Mouse (Mus musculus) gastrocnemius, adult 18-20 months (tissue): ENCODE data around the gene Cacna1c. TPM values are rescaled to one million over a fixed set of nuclear protein-coding genes. Genes with fewer than 3 reads are reported as not detected.

Experiments used
- DNase-seq: peaks from one replicate; pipeline ENCODE4 v3.0.0; 2021; ENCODE audit warnings: low spot score
- long read RNA-seq, 2 experiments: library from polyadenylated mRNA; stranded (forward); transcript quantifications; one replicate each; pipeline ENCODE4 v2.0.0; 2021
- total RNA-seq, 2 experiments: library from RNA; stranded (reverse); gene quantifications; 2 replicates each; pipeline ENCODE4 v1.2.3; 2021

The Cacna1c gene
- 1 to 10 TPM in 1 of 2 experiments, under 1 TPM in 1; 0.98 to 1.7 TPM for total RNA-seq
- long read RNA-seq, experiment 1: 0 reads
- long read RNA-seq, experiment 2: 0 reads

- no peak for DNase-seq
Observed at GRCm38 (mm10) chr6:119196382-119197305, at the start of gene Cacna1c. Cacna1c (minus strand) TSS chr6:119196418.

GRCm38 (mm10) chr6:119240871-119241705, 44.9 kb upstream of the Cacna1c start:
- DNase-seq: no peak

DNA sequence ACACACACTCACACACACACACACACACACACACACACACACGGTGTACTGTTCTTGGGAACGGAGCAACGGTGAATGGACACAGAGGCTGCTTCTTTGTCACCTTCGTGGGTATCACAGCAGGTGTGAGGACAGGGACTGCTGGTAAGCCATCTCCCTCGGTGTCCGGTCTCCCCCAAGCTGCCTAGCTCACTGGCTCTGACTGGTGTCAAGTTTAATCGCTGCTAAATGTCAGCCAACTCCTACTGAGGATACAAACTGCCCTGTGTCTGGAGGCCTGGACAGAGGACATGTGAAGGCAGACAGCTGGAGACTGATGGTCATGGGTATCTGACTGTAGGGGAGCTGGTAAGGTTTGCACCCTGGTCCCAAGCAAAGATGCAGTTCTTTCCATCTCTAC, 44.0 kb upstream of the Cacna1c start:
- peak; percentile 54 for DNase-seq

GRCm38 (mm10) chr6:119239341-119240005, 43.3 kb upstream of the Cacna1c start:
- DNase-seq: no peak

GRCm38 (mm10) chr6:119237427-119237989, 41.3 kb upstream of the Cacna1c start:
- no peak for DNase-seq

GRCm38 (mm10) chr6:119236241-119236640, 40.0 kb upstream of the Cacna1c start, which contains the start of gene Cacna2d4:
Cacna2d4 (plus strand) TSS chr6:119236526.
- DNase-seq: no peak

GRCm38 (mm10) chr6:119235441-119235840, 39.2 kb upstream of the Cacna1c start:
- DNase-seq: no peak

- DNase-seq: no peak
Observed at GRCm38 (mm10) chr6:119233066-119233465, 36.8 kb upstream of the Cacna1c start.

GRCm38 (mm10) chr6:119228861-119229603, 32.8 kb upstream of the Cacna1c start:
- no peak for DNase-seq

- DNase-seq: no peak
Observed at GRCm38 (mm10) chr6:119227001-119227400, 30.8 kb upstream of the Cacna1c start.

- no peak for DNase-seq
Observed at GRCm38 (mm10) chr6:119225731-119226130, 29.5 kb upstream of the Cacna1c start.

DNA sequence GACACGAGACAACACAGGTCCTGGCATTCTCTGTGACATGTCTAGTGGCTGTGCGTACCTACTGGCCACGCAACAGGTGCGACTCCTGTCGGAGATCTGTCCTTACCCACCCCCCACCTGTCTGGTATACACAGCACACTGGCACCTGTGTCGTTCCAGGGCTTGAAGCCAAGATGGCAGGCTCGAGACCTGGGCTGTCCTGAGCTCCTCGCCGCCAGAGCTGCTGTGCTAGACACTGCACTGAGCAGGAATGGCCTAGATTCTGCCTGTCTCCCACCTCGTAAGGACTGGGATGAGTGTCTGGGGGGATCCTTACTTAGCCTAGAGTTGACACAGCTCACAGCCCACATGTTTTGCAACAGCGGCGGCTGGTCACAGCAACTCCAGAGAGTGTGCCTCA, 29.0 kb upstream of the Cacna1c start:
- no peak for DNase-seq

DNA sequence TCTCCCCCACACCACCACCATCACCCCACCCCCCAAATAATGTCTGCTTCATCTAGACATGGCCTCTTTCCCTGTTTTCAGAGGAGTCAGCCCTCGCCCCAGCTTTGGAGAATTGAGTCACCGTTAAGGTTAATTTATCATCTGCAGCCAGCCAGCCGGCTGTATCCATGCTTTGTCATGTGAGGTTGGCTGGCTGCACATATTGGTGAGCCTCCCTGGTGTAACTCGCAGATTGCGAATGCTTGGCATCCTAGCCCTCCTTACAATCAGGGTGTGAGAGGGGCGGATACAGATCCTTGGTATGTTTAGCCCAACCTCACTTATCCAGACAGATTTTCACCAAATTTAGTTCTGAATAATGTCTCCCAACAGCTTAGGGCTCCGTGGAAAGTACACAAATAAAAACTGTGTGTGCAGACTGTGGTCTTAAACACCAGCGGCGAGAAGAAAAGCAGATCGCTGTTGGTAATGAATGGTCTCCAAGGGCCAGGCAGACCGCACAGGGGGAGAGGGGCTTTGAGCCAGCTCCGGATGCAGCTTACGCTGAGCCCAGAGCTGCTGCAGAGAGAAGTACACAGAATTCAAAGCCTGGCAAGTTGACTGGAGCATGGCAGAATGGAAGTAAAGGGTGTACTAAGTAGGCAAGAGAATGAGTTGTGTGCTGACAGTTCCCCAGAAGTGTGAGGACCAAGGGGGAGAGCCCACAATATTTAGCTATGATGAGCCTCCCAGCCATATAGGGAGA, 28.4 kb upstream of the Cacna1c start:
- DNase-seq: no peak

- peak; percentile 55 for DNase-seq
Observed at GRCm38 (mm10) chr6:119220297-119220696, 24.1 kb upstream of the Cacna1c start.

DNA sequence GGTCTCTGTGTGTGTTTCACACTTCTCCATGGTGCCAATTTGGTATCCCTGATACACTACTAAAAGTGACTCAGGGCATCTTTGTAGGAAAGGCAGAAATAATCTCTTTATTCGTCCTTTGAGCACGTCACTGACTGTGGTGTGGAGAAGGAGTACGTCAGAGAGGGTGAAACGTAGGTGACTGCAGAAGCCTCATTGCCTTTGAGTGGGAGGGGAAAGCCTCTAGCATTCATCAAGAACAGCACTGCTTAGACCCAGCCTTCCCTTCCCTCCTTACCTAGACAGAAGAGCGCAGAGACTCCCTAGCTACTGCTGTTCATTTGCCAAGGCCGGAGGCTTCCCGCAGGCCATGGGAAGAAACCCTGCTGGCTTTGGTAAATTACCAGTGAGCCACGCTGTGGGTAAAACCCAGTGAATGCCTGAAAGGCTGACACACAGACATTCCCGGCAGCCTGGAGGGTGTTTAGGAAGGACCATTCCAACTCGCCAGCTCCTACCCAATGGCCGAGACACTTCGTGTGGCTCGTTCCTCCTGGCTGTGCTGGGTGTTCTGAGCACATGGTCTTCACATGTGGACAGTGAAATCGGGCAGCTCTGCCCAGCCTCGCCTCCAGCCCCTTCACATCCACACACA, 23.1 kb upstream of the Cacna1c start:
- DNase-seq: no peak

- DNase-seq: no peak
Observed at GRCm38 (mm10) chr6:119218591-119218990, 22.4 kb upstream of the Cacna1c start.

DNA sequence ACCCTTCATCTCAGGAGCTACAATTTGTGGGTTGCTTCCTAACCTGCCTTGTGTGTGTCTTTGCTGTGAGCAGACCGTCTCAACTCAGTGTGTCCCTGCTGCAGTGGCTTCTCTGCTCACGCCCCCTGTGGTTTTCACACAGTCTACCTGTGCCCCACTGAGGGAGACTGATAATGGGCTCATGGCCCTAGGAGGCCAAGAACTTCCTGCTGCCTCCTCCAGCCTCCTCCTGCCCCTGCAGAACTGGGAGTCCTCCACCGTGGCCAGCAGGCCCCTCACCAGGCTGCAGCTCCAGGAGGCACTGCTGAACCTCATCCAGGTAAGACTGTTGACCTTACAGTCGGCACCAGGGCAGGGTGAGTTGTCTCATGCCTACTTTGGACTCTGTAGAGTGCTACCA, 21.4 kb upstream of the Cacna1c start:
- DNase-seq: no peak

- DNase-seq: no peak
Observed at GRCm38 (mm10) chr6:119215040-119215613, 18.9 kb upstream of the Cacna1c start.

- no peak for DNase-seq
Observed at GRCm38 (mm10) chr6:119214190-119214589, 18.0 kb upstream of the Cacna1c start.
